8 mouse cellular contexts compared by ENCODE assay signal in the genomic region with DNA sequence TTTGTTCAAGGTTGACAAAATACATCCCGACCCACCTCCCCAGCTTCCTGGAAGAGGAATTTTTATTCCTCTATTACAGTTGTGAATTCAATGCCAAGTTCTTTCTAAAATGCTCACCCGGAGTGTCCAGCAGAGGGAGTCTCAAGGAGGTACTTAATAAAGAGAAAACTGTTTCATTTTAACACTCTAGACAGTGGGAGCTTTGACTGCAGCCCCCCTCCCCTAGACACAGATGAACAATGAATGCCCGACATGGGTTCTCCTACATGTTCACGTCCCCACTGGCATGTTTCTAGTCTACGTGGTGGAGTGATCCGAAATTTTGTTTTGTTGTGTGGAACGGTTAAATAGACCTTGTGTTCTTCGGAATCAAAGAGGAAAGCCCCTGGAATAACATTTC. TPM values are rescaled to one million over a fixed set of nuclear protein-coding genes. Genes with fewer than 3 reads are reported as not detected.
A peak's percentile ranks its signal among the peaks of the same experiment; 100 is the strongest.
DNase-seq lines count a peak whose midpoint lies in the region; ATAC-seq and TF ChIP-seq lines count a peak whose summit lies in the region.

No protein-coding gene starts in this region.

- peaks cover 18% of the 10 kb centered on the region; the same call in 1 of the 2 replicates for H3K27me3 ChIP-seq in embryonic facial prominence, embryonic 10.5 days (replicated peaks; ENCODE audit: low read depth, poor library complexity, severe bottlenecking)
- H3K27me3 ChIP-seq in kidney, adult 2 months (replicated peaks; ENCODE audit: control insufficient read depth, insufficient read depth, low read length), result no peaks in the 10 kb centered on the region
- no peaks in the 10 kb centered on the region for H3K27me3 ChIP-seq in limb, embryonic 14.5 days (ENCODE audit: control insufficient read depth, insufficient read depth, low read length)
- H3K27me3 ChIP-seq in midbrain, embryonic 15.5 days (replicated peaks), result no peaks in the 10 kb centered on the region
- H3K27me3 ChIP-seq in stomach, embryonic 14.5 days (ENCODE audit: control insufficient read depth, insufficient read depth, low read length), result no peaks in the 10 kb centered on the region

- H3K4me3 ChIP-seq in embryonic facial prominence, embryonic 10.5 days, result peak overlapping the region; percentile 100
- peak overlapping the region; percentile 58 for H3K4me3 ChIP-seq in kidney, adult 2 months (ENCODE audit: insufficient read depth, low read depth, low read length)
- H3K4me3 ChIP-seq in limb, embryonic 14.5 days (replicated peaks; ENCODE audit: low read length), result peak overlapping the region; percentile 92
- H3K4me3 ChIP-seq in midbrain, embryonic 15.5 days, result peak overlapping the region; percentile 90
- peak overlapping the region; percentile 67 for H3K4me3 ChIP-seq in stomach, embryonic 14.5 days (ENCODE audit: low read depth, low read length)

- DNase-seq in CD4-positive, CD25-positive, alpha-beta regulatory T cell, adult 2 months (ENCODE audit: low read depth, low spot score), result peak; percentile 74
- DNase-seq in adrenal gland, postnatal 10 days, result peak; percentile 72
- peak; percentile 64 for DNase-seq in embryonic facial prominence, embryonic 10.5 days (ENCODE audit: low spot score)
- DNase-seq in heart, adult 8-10 months (ENCODE audit: low spot score), result peak; percentile 70
- DNase-seq in kidney, adult 2 months, result peak; percentile 84
- peak; percentile 84 for DNase-seq in limb, embryonic 14.5 days (ENCODE audit: low spot score)

- peak; percentile 22; the same call in 1 of the 2 replicates for TF ChIP-seq CTCF in kidney, adult 2 months (conservative IDR thresholded peaks at IDR 0.05; ENCODE audit: insufficient read depth, insufficient read length, low read depth, low read length)

- peak overlapping the region; percentile 51 for H3K4me2 ChIP-seq in limb, embryonic 14.5 days (replicated peaks; ENCODE audit: low read depth, low read length, severe bottlenecking)
- H3K4me2 ChIP-seq in midbrain, embryonic 15.5 days, result peak overlapping the region; percentile 61
- H3K4me2 ChIP-seq in stomach, embryonic 14.5 days (replicated peaks; ENCODE audit: low read depth, low read length), result peak overlapping the region; percentile 78

- TF ChIP-seq POLR2A in kidney, adult 2 months (IDR thresholded peaks at IDR 0.05; ENCODE audit: low read depth, low read length), result no peak
- TF ChIP-seq POLR2A in limb, embryonic 14.5 days (IDR thresholded peaks at IDR 0.05; ENCODE audit: borderline replicate concordance, extremely low read depth, insufficient read depth, insufficient read length), result no peak

- peak overlapping the region; percentile 97 for H3K9ac ChIP-seq in limb, embryonic 14.5 days (ENCODE audit: low read depth, low read length, severe bottlenecking)
- peak overlapping the region; percentile 99 for H3K9ac ChIP-seq in midbrain, embryonic 15.5 days
- H3K9ac ChIP-seq in stomach, embryonic 14.5 days (replicated peaks; ENCODE audit: low read depth, low read length), result peak overlapping the region; percentile 88

- H3K9me3 ChIP-seq in embryonic facial prominence, embryonic 10.5 days, result no peaks in the 10 kb centered on the region
- H3K9me3 ChIP-seq in limb, embryonic 14.5 days (ENCODE audit: control insufficient read depth, low read length), result no peaks in the 10 kb centered on the region
- no peaks in the 10 kb centered on the region for H3K9me3 ChIP-seq in midbrain, embryonic 15.5 days
- H3K9me3 ChIP-seq in stomach, embryonic 14.5 days (ENCODE audit: control insufficient read depth, low read depth, low read length), result no peaks in the 10 kb centered on the region

- H3K4me1 ChIP-seq in embryonic facial prominence, embryonic 10.5 days, result peaks cover 50% of the 10 kb centered on the region
- H3K4me1 ChIP-seq in kidney, adult 2 months (ENCODE audit: control insufficient read depth, insufficient read depth, low read length), result peaks cover 28% of the 10 kb centered on the region
- peaks cover 14% of the 10 kb centered on the region for H3K4me1 ChIP-seq in limb, embryonic 14.5 days (ENCODE audit: control insufficient read depth, insufficient read depth, low read length)
- peaks cover 49% of the 10 kb centered on the region for H3K4me1 ChIP-seq in midbrain, embryonic 15.5 days
- H3K4me1 ChIP-seq in stomach, embryonic 14.5 days (ENCODE audit: control insufficient read depth, insufficient read depth, low read length), result peaks cover 40% of the 10 kb centered on the region

- 13% methylated on average over 8 of the region's 8 CpGs for WGBS in embryonic facial prominence, embryonic 10.5 days
- under 1% methylated on average over 8 of the region's 8 CpGs for WGBS in kidney, adult 2 months
- WGBS in limb, embryonic 14.5 days, result 12% methylated on average over 8 of the region's 8 CpGs
- WGBS in midbrain, embryonic 15.5 days, result 5% methylated on average over 8 of the region's 8 CpGs
- 12% methylated on average over 8 of the region's 8 CpGs for WGBS in stomach, embryonic 14.5 days

- H3K36me3 ChIP-seq in embryonic facial prominence, embryonic 10.5 days (replicated peaks), result peaks cover 15% of the 10 kb centered on the region
- H3K36me3 ChIP-seq in kidney, adult 2 months (ENCODE audit: control insufficient read depth, insufficient read depth, low read length), result no peaks in the 10 kb centered on the region
- H3K36me3 ChIP-seq in limb, embryonic 14.5 days (ENCODE audit: control insufficient read depth, insufficient read depth, low read length), result 0 out of 2 replicates have a peak, but pooled peaks cover 3% of the 10 kb centered on the region
- H3K36me3 ChIP-seq in midbrain, embryonic 15.5 days (replicated peaks), result no peaks in the 10 kb centered on the region
- peaks cover 3% of the 10 kb centered on the region; the same call in 1 of the 2 replicates for H3K36me3 ChIP-seq in stomach, embryonic 14.5 days (ENCODE audit: control insufficient read depth, insufficient read depth, low read length)

- ATAC-seq in limb, embryonic 14.5 days (ENCODE audit: low FRiP score, low read depth), result no peak
- ATAC-seq in midbrain, embryonic 15.5 days (replicated peaks), result no peak
- ATAC-seq in stomach, embryonic 14.5 days (ENCODE audit: insufficient number of reproducible peaks, insufficient read depth, low FRiP score, low read depth), result no peak

- peak overlapping the region; percentile 99 for H3K27ac ChIP-seq in embryonic facial prominence, embryonic 10.5 days (replicated peaks)
- H3K27ac ChIP-seq in kidney, adult 2 months (ENCODE audit: insufficient read depth, low read depth, low read length), result peak overlapping the region; percentile 81
- no peak overlapping the region for H3K27ac ChIP-seq in limb, embryonic 14.5 days (replicated peaks; ENCODE audit: low read depth, low read length)
- H3K27ac ChIP-seq in midbrain, embryonic 15.5 days, result peak overlapping the region; percentile 60; the same call in 1 of the 2 replicates
- H3K27ac ChIP-seq in stomach, embryonic 14.5 days (ENCODE audit: low read length), result peak overlapping the region; percentile 71; the same call in 1 of the 2 replicates

RNA-seq across cellular contexts. Expression of gene Tbxas1, which starts 1.2 kb away (rescaled TPM):
- 1 to 10 TPM; 3.1 to 3.7 TPM for total RNA-seq in adrenal gland, postnatal 10 days (2021)
- 0.88 and 1.8 TPM in 2 replicates for polyA plus RNA-seq in embryonic facial prominence, embryonic 10.5 days (2016; fragmentation: Nextera tagmentation; extraction: Ambion mirVana)
- total RNA-seq in heart, adult 8-10 months (2022), result 1 to 10 TPM in 3 of 4 experiments, under 1 TPM in 1; 0.87 to 3.9 (median 1.6) TPM
- 19.5 and 21.5 TPM in 2 replicates for polyA plus RNA-seq in kidney, adult 2 months (2012; rRNA removed)
- polyA plus RNA-seq in limb, embryonic 14.5 days (2012; rRNA removed), result 1.8 and 3.4 TPM in 2 replicates
- polyA plus RNA-seq in limb, embryonic 14.5 days (2014; fragmentation: Nextera tagmentation; extraction: Ambion mirVana), result 2.6 and 3.2 TPM in 2 replicates
- polyA plus RNA-seq in midbrain, embryonic 15.5 days (2015; fragmentation: Nextera tagmentation; extraction: Ambion mirVana), result 2.3 TPM in 2 replicates
- polyA plus RNA-seq in stomach, embryonic 14.5 days (2014; fragmentation: Nextera tagmentation; extraction: Ambion mirVana), result 2.1 and 3.3 TPM in 2 replicates

RNA-seq across cellular contexts. Expression of gene Hipk2, which starts 1.9 kb away (rescaled TPM):
- 10 to 100 TPM; 72.8 to 88.4 TPM for total RNA-seq in adrenal gland, postnatal 10 days (2021)
- polyA plus RNA-seq in embryonic facial prominence, embryonic 10.5 days (2016; fragmentation: Nextera tagmentation; extraction: Ambion mirVana), result 24.5 and 26.1 TPM in 2 replicates
- 100 to 1,000 TPM in 3 of 4 experiments, 10 to 100 TPM in 1; 94.2 to 109 (median 105) TPM for total RNA-seq in heart, adult 8-10 months (2022)
- 46.4 and 50.8 TPM in 2 replicates for polyA plus RNA-seq in kidney, adult 2 months (2012; rRNA removed)
- polyA plus RNA-seq in limb, embryonic 14.5 days (2012; rRNA removed), result 12.3 and 16.4 TPM in 2 replicates
- 11.9 and 17.4 TPM in 2 replicates for polyA plus RNA-seq in limb, embryonic 14.5 days (2014; fragmentation: Nextera tagmentation; extraction: Ambion mirVana)
- polyA plus RNA-seq in midbrain, embryonic 15.5 days (2015; fragmentation: Nextera tagmentation; extraction: Ambion mirVana), result 43.5 and 45.3 TPM in 2 replicates
- polyA plus RNA-seq in stomach, embryonic 14.5 days (2014; fragmentation: Nextera tagmentation; extraction: Ambion mirVana), result 31.8 and 34.3 TPM in 2 replicates
